Mouse (Mus musculus) embryonic facial prominence, embryonic 10.5 days (tissue): Measurements from ENCODE around the gene Adamts13. TPM values are rescaled to one million over a fixed set of nuclear protein-coding genes. Genes with fewer than 3 reads are reported as not detected.
A peak's percentile ranks its signal among the peaks of the same experiment; 100 is the strongest.

Experiments used
- DNase-seq: peaks from one replicate; pipeline ENCODE4 v3.0.0-alpha.2; 2017; ENCODE audit warnings: low spot score
- H3K27ac ChIP-seq: fragments of 300-500 bp; sonication (generic); replicated peaks from 2 replicates; pipeline ENCODE4 v1.5.1; 2016; ENCODE audit warnings: mild to moderate bottlenecking
- H3K27me3 ChIP-seq: fragments of 300-500 bp; sonication (generic); replicated peaks from 2 replicates; pipeline ENCODE4 v1.6.1; 2016; ENCODE audit warnings: low read depth, mild to moderate bottlenecking; ENCODE audit not compliant: poor library complexity, severe bottlenecking
- H3K36me3 ChIP-seq: fragments of 300-500 bp; sonication (generic); replicated peaks from 2 replicates; pipeline ENCODE4 v1.6.1; 2016; ENCODE audit warnings: mild to moderate bottlenecking, moderate library complexity
- H3K4me1 ChIP-seq: fragments of 300-500 bp; sonication (generic); 2 replicates; pipeline ENCODE4 v1.6.1; 2016
- H3K4me3 ChIP-seq: fragments of 300-500 bp; sonication (generic); 2 replicates; pipeline ENCODE4 v1.5.1; 2016; ENCODE audit warnings: mild to moderate bottlenecking, moderate library complexity
- H3K9me3 ChIP-seq: fragments of 300-500 bp; sonication (generic); 2 replicates; pipeline ENCODE4 v1.6.1; 2016; ENCODE audit warnings: mild to moderate bottlenecking
- WGBS: fragments of 180-500 bp; shearing (Covaris S2); methylation state at CpG from one replicate; pipeline ENCODE4 v1.1.7; 2016; 5-methylcytosine and 5-hydroxymethylcytosine counted together
- polyA plus RNA-seq: library from polyadenylated mRNA; unstranded; fragments of >200 nt; fragmentation: Nextera tagmentation; extraction: Ambion mirVana; gene quantifications from 2 replicates; pipeline ENCODE4 v1.2.1, GENCODE M21; 2016

Gene Adamts13
- polyA plus RNA-seq = not detected in 2 replicates

- Histone ChIP-seq H3K4me3 (no peak within 1 kb of the TSS), H3K27ac (no peak within 1 kb of the TSS; the same call in 1 of the 2 replicates), H3K27me3 (no peaks in the 10 kb centered on the region), H3K36me3 (no peaks in the 10 kb centered on the region), H3K4me1 (peaks cover 17% of the 10 kb centered on the region), H3K9me3 (no peaks in the 10 kb centered on the region)
- WGBS = 78% methylated on average over 3 of the region's 3 CpGs
- no peak for DNase-seq
Measured at GRCm38 (mm10) chr2:26973116-26973515, at the start of gene Adamts13. Adamts13 (plus strand) TSS chr2:26973416.

- DNase-seq = no peak
- WGBS = 93% methylated on average over 6 of the region's 6 CpGs
- Histone ChIP-seq H3K36me3 (peaks cover 89% of the 10 kb centered on the region), H3K4me3 (no peak overlapping the region), H3K9me3 (no peaks in the 10 kb centered on the region), H3K27ac (no peak overlapping the region), H3K27me3 (no peaks in the 10 kb centered on the region), H3K4me1 (peaks cover 21% of the 10 kb centered on the region)
Measured at GRCm38 (mm10) chr2:26927745-26928476, 45.3 kb upstream of the Adamts13 start.

GRCm38 (mm10) chr2:26930390-26930789 lies 42.8 kb upstream of the Adamts13 start:
- peaks cover 64% of the 10 kb centered on the region for H3K36me3 ChIP-seq
- H3K9me3 ChIP-seq = no peaks in the 10 kb centered on the region
- H3K27ac ChIP-seq = no peak overlapping the region
- 45% methylated on average over 1 of the region's 1 CpGs for WGBS
- H3K4me3 ChIP-seq = peak overlapping the region; percentile 14; the same call in 1 of the 2 replicates
- no peaks in the 10 kb centered on the region for H3K27me3 ChIP-seq
- H3K4me1 ChIP-seq = peaks cover 31% of the 10 kb centered on the region
- DNase-seq = peak; percentile 56

GRCm38 (mm10) chr2:26932473-26933303 lies 40.5 kb upstream of the Adamts13 start:
- Histone ChIP-seq H3K27ac (peak overlapping the region; percentile 98), H3K9me3 (no peaks in the 10 kb centered on the region), H3K4me3 (peak overlapping the region; percentile 99), H3K4me1 (peaks cover 31% of the 10 kb centered on the region), H3K36me3 (peaks cover 41% of the 10 kb centered on the region), H3K27me3 (no peaks in the 10 kb centered on the region)
- DNase-seq = no peak
- WGBS = 3% methylated on average over 49 of the region's 49 CpGs

- Histone ChIP-seq H3K27me3 (no peaks in the 10 kb centered on the region), H3K27ac (peak within 1 kb of the TSS; percentile 98), H3K36me3 (peaks cover 33% of the 10 kb centered on the region), H3K4me3 (peak within 1 kb of the TSS; percentile 99), H3K4me1 (peaks cover 31% of the 10 kb centered on the region), H3K9me3 (no peaks in the 10 kb centered on the region)
- peak; percentile 98 for DNase-seq
- under 1% methylated on average over 70 of the region's 70 CpGs for WGBS
Measured at GRCm38 (mm10) chr2:26933304-26934055, 39.7 kb upstream of the Adamts13 start, which contains the start of the genes Surf4 and Stkld1. Surf4 (minus strand) TSS chr2:26933928. Stkld1 (plus strand) TSS chr2:26934047.

- 90% methylated on average over 2 of the region's 2 CpGs for WGBS
- Histone ChIP-seq H3K9me3 (no peaks in the 10 kb centered on the region), H3K4me1 (peaks cover 31% of the 10 kb centered on the region), H3K27ac (no peak overlapping the region), H3K36me3 (peaks cover 15% of the 10 kb centered on the region), H3K27me3 (no peaks in the 10 kb centered on the region), H3K4me3 (no peak overlapping the region)
- no peak for DNase-seq
Measured at GRCm38 (mm10) chr2:26935286-26935685, 37.9 kb upstream of the Adamts13 start.

- H3K27me3 ChIP-seq = no peaks in the 10 kb centered on the region
- H3K4me3 ChIP-seq = no peak overlapping the region
- H3K27ac ChIP-seq = no peak overlapping the region
- peaks cover 21% of the 10 kb centered on the region for H3K4me1 ChIP-seq
- DNase-seq = no peak
- H3K9me3 ChIP-seq = no peaks in the 10 kb centered on the region
- WGBS = 71% methylated on average over 1 of the region's 1 CpGs
- peaks cover 4% of the 10 kb centered on the region for H3K36me3 ChIP-seq
Measured at GRCm38 (mm10) chr2:26936425-26936824, 36.8 kb upstream of the Adamts13 start.

- peaks cover 2% of the 10 kb centered on the region; the same call in 1 of the 2 replicates for H3K36me3 ChIP-seq
- no peak for DNase-seq
- no peaks in the 10 kb centered on the region for H3K4me1 ChIP-seq
- H3K27ac ChIP-seq = no peak overlapping the region
- WGBS = 51% methylated on average over 5 of the region's 5 CpGs
- no peaks in the 10 kb centered on the region for H3K9me3 ChIP-seq
- no peak overlapping the region for H3K4me3 ChIP-seq
- no peaks in the 10 kb centered on the region for H3K27me3 ChIP-seq
Measured at GRCm38 (mm10) chr2:26941539-26941938, 31.7 kb upstream of the Adamts13 start.

- Histone ChIP-seq H3K27me3 (no peaks in the 10 kb centered on the region), H3K9me3 (no peaks in the 10 kb centered on the region), H3K4me3 (no peak overlapping the region), H3K36me3 (peaks cover 16% of the 10 kb centered on the region; the same call in 1 of the 2 replicates), H3K4me1 (no peaks in the 10 kb centered on the region), H3K27ac (no peak overlapping the region)
- no peak for DNase-seq
- 82% methylated on average over 3 of the region's 3 CpGs for WGBS
Measured at GRCm38 (mm10) chr2:26943253-26943652, 30.0 kb upstream of the Adamts13 start.

- no peak overlapping the region for H3K27ac ChIP-seq
- H3K4me3 ChIP-seq = no peak overlapping the region
- no peak for DNase-seq
- WGBS = 88% methylated on average over 2 of the region's 2 CpGs
- no peaks in the 10 kb centered on the region for H3K27me3 ChIP-seq
- peaks cover 88% of the 10 kb centered on the region for H3K36me3 ChIP-seq
- H3K9me3 ChIP-seq = no peaks in the 10 kb centered on the region
- no peaks in the 10 kb centered on the region for H3K4me1 ChIP-seq
Measured at GRCm38 (mm10) chr2:26950411-26950810, 22.8 kb upstream of the Adamts13 start.

GRCm38 (mm10) chr2:26951346-26951905 lies 21.8 kb upstream of the Adamts13 start:
- WGBS = 88% methylated on average over 8 of the region's 8 CpGs
- Histone ChIP-seq H3K27me3 (no peaks in the 10 kb centered on the region), H3K36me3 (peaks cover 98% of the 10 kb centered on the region), H3K4me3 (no peak overlapping the region), H3K4me1 (no peaks in the 10 kb centered on the region), H3K9me3 (no peaks in the 10 kb centered on the region), H3K27ac (no peak overlapping the region)
- DNase-seq = no peak

GRCm38 (mm10) chr2:26952193-26952592 lies 21.0 kb upstream of the Adamts13 start:
- Histone ChIP-seq H3K27me3 (no peaks in the 10 kb centered on the region), H3K4me3 (no peak overlapping the region), H3K9me3 (no peaks in the 10 kb centered on the region), H3K36me3 (peaks cover 98% of the 10 kb centered on the region), H3K27ac (no peak overlapping the region), H3K4me1 (no peaks in the 10 kb centered on the region)
- no peak for DNase-seq
- WGBS = 95% methylated on average over 4 of the region's 4 CpGs
